Mouse (Mus musculus) frontal cortex, postnatal 10 days (tissue): ENCODE results near the gene Prr13.
A peak's percentile ranks its signal among the peaks of the same experiment; 100 is the strongest.

Source experiments
- DNase-seq, 2 experiments: peaks; one replicate each; pipeline ENCODE4 v3.0.0; 2022; ENCODE audit warnings: low spot score in 2 of 2, mixed read lengths in 1 of 2

Gene Prr13

GRCm38 (mm10) chr15:102458904-102459317, at the start of gene Prr13:
Prr13 (plus strand) TSS chr15:102459028.
- peak; percentile 77 to 80 for DNase-seq

GRCm38 (mm10) chr15:102409286-102409685, 49.5 kb upstream of the Prr13 start:
- no peak for DNase-seq

GRCm38 (mm10) chr15:102411077-102411476, 47.8 kb upstream of the Prr13 start:
- no peak for DNase-seq

DNA sequence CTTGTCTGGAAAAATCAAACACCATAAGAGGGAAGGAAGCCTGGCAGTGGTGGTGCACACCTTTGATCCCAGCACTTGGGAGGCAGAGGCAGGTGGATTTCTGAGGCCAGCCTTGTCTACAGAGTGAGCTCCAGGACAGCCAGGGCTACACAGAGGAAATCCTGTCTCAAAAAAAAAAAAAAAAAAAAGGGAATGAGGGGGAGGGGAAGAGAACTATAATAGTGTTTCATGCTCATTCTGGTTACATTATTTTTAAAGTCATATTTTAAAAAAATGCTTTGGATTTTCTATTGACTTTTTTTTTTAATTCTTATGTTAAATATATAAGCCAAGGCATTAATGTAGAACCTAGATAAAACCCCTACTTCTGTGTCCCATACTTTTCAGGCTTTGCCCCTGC, 45.1 kb upstream of the Prr13 start:
- no peak for DNase-seq

DNA sequence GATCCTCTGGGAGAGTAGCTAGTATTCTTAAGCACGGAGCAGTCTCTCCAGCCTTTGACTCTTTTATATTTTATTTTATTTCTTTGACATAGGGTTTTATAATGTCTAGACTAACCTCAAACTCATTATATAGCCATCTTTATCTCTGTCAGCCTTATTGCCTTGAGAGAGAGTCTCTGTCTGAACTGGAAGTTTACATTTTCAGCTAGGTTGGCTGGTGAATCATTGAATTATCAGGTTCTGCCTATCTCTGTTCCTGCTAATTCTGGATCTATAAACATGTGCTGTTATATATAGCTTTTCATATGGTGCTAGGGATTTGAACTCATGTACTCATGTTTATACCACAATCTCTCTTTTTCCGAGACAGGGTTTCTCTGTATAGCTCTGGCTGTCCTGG, 41.3 kb upstream of the Prr13 start:
- DNase-seq, result no peak

GRCm38 (mm10) chr15:102420986-102421385, 37.8 kb upstream of the Prr13 start:
- no peak for DNase-seq

DNA sequence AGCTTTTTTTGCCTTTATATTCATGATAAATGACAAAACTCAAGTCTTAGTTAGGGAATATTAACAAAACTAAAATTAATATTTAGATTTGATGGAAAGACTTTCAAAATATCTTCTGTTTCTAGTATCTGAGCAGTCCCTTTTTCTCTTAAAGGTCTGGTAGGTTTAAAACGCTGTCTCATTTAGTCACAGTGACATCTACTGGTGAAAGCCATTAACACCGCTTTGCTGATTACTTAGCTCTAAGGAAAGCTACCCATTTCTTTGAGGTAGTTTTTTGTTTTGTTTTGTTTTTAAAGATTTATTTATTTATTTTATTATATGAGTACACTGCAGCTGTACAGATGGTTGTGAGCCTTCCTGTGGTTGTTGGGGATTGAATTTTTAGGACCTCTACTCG, 37.4 kb upstream of the Prr13 start:
- no peak for DNase-seq

DNA sequence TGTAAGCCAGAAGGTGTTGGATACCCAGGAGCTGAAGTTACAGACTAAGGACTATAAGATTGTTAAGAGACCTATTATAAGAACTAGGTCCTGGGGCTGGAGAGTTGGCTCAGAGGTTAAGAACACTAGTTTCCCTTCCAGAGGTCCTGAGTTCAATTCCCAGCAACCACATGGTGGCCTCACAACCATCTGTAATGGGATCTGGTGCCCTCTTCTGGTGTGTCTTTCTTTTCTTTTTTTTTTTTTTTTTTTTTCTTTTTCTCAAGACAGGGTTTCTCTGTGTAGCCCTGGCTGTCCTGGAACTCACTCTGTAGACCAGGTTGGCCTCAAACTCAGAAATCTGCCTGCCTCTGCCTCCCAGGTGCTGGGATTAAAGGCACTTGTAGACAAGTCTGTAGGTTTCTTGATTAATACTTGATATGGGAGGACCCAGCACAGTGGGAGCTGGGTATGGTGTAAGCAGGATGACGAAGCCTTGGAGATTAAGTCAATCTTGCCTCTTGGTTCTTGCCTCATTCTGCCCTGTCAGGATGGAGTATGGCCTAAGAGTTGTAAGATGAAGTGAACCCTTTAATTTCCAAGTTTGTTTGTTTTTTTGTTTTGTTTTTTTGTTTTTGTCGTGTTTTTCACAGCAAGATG, 35.1 kb upstream of the Prr13 start:
- DNase-seq, result no peak

DNA sequence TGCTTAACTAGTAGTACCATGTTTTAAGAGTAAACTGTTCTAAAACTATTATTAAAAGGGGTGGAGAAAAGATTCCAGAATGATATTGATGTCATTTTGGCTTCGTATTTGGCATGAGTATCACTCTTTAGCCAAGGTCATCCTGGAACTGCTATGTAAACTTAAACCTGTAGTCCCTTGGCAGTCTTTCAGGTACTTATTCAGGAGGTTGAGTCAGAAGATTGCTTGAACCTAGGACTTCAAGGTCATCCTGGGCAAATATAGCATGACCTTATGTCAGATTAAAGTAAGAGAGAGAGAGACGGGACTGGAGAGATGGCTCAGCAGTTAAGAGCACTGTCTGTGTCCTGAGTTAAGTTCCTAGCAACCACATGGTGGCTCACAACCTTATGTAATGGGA, 34.2 kb upstream of the Prr13 start:
- DNase-seq, result no peak

DNA sequence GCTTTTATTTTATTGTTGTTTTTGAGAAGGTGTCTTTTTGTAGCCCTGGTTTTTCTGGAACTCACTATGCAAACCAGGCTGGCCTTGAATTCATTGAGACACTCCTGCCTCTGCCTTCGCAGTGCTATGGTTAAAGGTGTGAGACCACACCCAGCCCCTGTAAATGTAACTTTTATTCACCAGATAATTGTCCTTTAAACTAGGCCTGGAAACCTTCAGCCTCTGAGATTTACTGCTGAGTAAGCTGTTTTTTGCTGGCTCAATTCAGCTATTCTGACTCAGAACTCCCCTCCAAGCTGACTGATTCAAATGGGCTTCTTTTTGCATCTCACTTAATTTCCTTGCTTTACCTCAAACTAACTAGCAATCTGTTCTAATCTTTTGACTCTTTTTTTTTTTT, 31.9 kb upstream of the Prr13 start:
- DNase-seq, result no peak

DNA sequence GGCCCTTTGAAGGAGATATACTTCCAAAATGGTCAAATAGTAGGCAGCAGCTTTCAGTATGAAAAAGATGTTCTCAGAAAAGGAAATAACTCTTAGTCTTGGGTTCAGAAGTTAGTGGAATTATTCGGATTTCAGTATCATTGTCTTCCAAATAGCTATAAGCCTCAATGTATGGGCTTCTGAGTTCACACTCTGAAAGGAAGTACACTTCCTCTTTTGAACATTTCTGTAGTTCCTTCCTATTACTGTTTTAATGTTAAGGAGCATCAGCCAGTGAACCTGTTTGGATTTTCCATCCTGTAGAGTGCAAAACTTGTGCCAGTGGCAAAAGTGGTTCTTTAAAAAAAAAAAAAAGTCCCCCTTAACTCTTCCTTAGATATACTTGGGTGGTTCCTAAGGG, 26.8 kb upstream of the Prr13 start:
- no peak for DNase-seq

DNA sequence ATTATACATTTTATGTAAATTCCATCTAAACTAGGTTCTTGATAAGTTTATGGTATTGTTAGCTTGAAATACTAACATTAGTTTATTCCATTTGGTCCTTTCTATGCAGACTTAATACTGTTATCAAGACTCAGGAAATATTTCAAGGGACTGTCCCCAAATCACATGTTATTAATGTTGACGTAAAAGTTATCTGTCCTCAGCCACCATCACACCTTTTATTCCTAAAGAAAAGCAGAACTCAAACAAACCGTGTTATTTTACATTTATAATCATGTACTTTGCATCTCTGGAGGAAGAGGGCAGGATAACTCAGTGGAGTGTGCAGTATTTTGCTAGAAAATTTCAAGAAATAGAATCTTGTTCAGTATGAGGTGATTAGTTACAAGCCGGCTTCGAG, 25.7 kb upstream of the Prr13 start:
- no peak for DNase-seq

DNA sequence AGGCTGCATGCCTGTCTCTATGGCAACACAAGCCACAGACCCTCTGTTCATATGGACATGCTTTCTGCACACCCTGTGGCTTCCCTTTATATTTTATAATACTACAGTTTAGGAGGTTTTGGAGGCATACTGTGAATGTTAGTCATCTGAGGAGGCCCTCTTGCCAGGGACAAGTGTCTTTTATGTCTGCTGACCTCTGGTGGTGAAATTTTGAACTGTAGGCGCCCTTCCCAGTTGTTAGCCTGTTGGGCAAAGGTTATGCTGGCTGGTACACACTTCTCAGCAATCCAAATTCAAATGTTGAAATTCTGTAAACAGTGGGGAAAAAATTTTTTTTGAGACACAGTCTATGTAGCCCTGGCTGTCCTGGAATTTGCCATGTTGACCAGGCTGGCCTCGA, 16.3 kb upstream of the Prr13 start:
- peak; percentile 38 to 76 for DNase-seq

- no peak for DNase-seq
Measured at GRCm38 (mm10) chr15:102445146-102445545, 13.7 kb upstream of the Prr13 start, which contains the start of gene Amhr2. Amhr2 (plus strand) TSS chr15:102445367.

DNA sequence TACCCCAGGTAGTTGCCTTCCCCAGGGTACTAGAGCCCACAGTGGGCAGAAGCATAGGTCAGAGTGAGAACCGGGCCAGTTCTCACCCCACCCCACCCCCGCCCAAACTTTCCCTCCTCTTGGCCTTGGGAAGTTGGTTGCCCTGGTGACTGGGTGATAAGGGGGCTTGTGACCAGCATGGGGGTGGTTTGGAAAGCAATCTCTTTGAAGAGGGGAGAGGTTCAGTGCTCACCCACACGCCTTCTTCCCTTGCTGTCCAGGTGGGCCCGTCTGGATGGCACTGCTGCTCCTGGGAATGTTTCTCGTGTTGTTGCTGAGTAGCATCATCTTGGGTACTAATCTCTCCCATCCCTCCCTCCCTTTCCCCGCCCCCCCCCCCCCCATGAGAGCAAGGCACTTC, 12.4 kb upstream of the Prr13 start:
- DNase-seq, result no peak

DNA sequence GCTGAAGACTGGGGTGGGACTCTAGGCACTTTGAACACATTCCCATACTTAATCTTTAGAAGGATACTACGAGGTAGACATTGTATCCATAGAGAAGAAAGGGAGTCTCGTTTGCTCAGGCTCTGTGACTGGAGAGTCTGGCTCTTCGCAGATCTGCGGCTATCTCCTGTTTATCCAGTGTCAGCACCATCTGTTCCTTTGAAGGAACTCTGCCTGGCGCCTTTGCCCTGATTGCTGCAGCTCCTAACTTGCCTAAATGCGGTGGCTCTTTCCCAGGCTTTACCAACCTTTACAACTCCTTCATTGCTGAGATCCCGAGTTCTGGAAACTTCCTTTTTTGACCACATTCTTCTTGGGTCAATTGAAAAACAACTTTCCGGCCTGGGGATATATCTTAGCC, 9.5 kb upstream of the Prr13 start:
- DNase-seq, result no peak

- no peak for DNase-seq
Measured at GRCm38 (mm10) chr15:102450928-102451327, 7.9 kb upstream of the Prr13 start.

DNA sequence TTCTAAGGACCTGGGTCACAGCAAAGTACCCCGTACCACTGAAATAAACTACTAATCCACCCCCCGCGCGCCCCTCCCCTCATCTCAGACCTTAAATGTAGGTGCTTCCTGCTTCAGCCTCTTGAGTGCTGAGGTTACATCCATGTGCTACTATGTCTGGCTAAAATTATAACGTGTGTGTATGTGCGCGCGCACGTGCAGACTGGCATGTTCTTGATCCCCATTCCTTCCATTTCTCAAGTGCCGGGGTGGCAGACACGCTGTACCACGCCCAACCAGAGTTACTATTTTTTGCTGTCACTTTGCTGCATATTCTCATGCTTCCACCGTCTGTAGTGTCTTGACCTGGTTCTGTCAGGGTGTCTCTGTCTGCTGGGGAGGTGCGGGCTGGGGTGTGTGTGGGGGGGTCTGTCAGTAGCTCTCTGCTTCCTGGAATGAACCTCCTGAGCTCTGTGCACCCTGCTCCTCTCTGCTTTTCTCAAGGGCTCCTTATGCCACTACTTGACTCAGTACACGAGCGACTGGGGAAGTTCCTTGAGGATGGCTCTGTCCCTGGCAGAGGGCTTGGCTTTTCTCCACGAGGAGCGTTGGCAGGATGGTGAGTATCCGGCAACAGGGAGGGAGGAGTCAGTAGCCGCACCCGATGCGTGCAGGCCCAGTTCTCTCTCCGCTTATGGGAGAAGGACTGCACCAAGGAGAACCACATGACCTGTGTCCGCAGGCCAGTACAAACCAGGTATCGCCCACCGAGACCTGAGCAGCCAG, 7.0 kb upstream of the Prr13 start:
- no peak for DNase-seq

GRCm38 (mm10) chr15:102455993-102456392, 2.8 kb upstream of the Prr13 start:
- DNase-seq, result no peak

- no peak for DNase-seq
Measured at GRCm38 (mm10) chr15:102458050-102458736, 635 bp upstream of the Prr13 start.

DNA sequence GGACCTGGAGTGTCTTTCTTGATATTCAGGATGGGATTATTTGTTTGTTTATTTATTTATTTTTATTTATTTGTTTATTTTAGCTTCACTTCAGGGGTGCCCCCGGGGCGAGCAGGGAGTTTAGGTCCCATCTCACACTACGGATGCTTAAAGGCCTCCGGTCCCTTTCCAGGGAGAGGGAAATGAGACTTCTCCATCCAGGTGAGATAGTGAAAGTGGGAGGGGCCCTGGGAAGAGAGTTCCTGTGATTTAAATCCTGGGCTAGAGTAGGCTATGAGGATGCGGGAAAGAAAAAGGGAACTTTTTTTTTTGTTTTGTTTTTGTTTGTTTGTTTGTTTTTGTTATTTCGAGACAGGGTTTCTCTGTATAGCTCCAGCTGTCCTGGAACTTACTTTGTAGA, 553 bp downstream of the Prr13 start:
- DNase-seq, result no peak

GRCm38 (mm10) chr15:102459847-102460246, 1.0 kb downstream of the Prr13 start:
- DNase-seq, result no peak

- DNase-seq, result no peak
Measured at GRCm38 (mm10) chr15:102460409-102460808, 1.6 kb downstream of the Prr13 start.
